Mouse (Mus musculus): ENCODE data around the gene Pusl1. TPM values are rescaled to one million over a fixed set of nuclear protein-coding genes. Genes with fewer than 3 reads are reported as not detected.

Pusl1 gene
- 0.77 TPM for polyA plus RNA-seq (2014; fragmentation: Illumina TruSeq; extraction: RNeasy Lipid Tissue Mini Kit (QIAGEN cat#74804))

GRCm38 (mm10) chr4:155891551-155892001 lies at the start of gene Pusl1, which contains the start of gene Acap3:
Pusl1 (minus strand) TSS chr4:155891781.
Acap3 (plus strand) TSS chr4:155891822.

DNA sequence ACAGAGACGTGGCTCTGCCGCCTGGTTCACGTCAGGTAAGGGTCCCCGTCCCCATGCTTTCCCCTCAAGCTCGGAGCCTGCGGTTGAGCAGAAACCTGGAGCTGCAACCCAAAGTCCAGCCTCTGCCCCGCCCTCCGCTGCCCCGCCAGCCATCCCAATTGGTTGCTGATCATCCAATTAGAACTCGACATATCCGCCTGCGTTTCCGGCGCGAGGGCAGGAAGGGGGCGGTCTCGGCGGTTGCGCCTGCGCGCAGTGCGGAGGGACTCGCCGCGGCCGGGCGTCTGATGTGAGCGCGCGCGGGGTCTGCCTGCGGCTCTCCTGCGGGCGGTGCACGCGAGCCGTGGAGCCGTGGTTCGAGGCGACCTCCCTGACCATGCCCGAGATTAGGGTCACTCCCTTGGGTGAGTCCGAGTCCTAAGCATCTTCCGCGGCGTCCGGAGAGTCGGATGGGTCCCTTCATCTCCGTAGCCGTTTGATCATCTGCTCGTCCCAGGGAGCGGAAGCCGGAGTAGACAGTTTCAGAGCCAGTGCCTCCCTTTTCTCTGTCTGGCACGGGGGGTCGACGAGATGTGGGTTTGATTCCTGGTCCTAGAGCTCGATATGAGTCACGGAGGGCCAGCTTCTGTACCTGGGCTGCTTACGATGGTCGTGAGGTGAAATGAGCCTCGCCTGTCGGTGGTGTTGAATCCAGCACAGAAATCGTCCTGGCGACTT lies 22.1 kb downstream of the Pusl1 start, which contains the start of the genes Cptp and Ints11:
Cptp (minus strand) TSS at position 124 of the 717 bp plus-strand sequence.
Ints11 (plus strand) TSS at position 230 of the 717 bp plus-strand sequence.

GRCm38 (mm10) chr4:155863001-155863400 lies 28.6 kb downstream of the Pusl1 start, which contains the start of gene Tas1r3:
Tas1r3 (minus strand) TSS chr4:155863362.

DNA sequence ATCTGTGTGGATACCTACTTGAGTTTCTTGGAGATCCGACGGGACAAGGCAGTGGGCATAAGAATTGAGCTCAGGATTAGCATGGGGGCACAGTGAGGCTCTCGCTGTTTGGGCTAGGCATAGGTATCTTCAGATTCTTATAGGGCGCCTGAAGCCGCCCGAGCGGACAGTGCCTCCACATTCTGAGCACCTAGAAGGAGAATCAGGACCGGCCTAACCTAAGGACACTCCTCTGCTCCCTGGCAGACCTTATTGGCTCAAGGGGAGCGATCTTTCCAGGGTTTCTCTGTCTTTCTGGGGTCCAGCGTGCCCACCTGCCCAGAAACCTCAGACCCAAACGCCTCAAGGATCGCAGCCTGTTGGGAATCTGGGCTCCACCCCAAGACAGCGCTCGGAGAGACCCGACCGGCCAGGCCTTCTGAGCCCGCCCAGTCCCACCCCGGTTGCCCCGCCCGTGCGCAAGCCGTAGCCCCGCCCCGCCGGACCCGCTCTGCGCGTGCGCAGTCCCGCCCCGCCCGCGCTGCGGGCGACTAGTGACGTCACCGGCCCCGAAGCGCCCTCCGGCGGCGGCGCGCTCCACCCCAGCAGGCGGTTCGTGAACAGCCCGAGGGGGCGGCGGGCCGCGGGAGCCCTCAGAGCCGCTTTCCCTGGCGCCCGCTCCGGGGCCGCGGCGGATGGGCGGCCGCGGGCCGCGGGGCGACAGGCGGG lies 44.6 kb downstream of the Pusl1 start, which contains the start of gene Dvl1:
Dvl1 (plus strand) TSS at position 532 of the 708 bp plus-strand sequence.

DNA sequence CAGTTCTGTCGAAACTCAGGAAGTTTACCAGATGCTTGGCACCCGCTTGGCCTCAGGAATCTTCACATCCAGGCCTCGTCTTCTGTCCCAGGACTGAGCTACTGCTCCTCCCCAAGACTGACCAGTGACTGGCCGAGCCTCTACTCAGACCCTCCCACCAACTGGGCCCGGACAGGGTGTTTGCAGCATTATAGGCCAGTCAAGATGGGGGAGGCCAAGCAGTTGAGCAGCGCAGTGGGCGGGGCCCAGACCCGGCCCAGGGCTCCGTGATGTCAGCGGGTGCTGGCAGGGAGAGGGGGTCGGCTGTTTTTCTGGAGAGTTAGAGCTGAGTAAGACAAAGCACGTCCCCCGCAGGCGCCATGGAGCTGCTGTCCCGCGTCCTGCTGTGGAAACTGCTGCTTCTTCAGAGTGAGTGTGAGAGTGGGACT lies 52.1 kb downstream of the Pusl1 start, which contains the start of gene Mxra8:
Mxra8 (plus strand) TSS at position 198 of the 428 bp plus-strand sequence.

Other genes starting within 250 kb of the Pusl1 start
- not detected for gene Gm10563, start 246.4 kb downstream of the Pusl1 start, polyA plus RNA-seq (2014; fragmentation: Illumina TruSeq; extraction: RNeasy Lipid Tissue Mini Kit (QIAGEN cat#74804))
- 2.3 TPM for gene Mmp23, start 238.4 kb downstream of the Pusl1 start, polyA plus RNA-seq (2014; fragmentation: Illumina TruSeq; extraction: RNeasy Lipid Tissue Mini Kit (QIAGEN cat#74804))
- gene Mib2, start 222.6 kb downstream of the Pusl1 start, polyA plus RNA-seq (2014; fragmentation: Illumina TruSeq; extraction: RNeasy Lipid Tissue Mini Kit (QIAGEN cat#74804)): 2.0 TPM
- gene Fndc10, start 197.4 kb downstream of the Pusl1 start, polyA plus RNA-seq (2014; fragmentation: Illumina TruSeq; extraction: RNeasy Lipid Tissue Mini Kit (QIAGEN cat#74804)): 0.29 TPM
- gene Ssu72, start 187.0 kb downstream of the Pusl1 start, polyA plus RNA-seq (2014; fragmentation: Illumina TruSeq; extraction: RNeasy Lipid Tissue Mini Kit (QIAGEN cat#74804)): 75.1 TPM
- not detected for gene Tmem240, start 157.0 kb downstream of the Pusl1 start, polyA plus RNA-seq (2014; fragmentation: Illumina TruSeq; extraction: RNeasy Lipid Tissue Mini Kit (QIAGEN cat#74804))
- gene Atad3a, start 130.7 kb downstream of the Pusl1 start, polyA plus RNA-seq (2014; fragmentation: Illumina TruSeq; extraction: RNeasy Lipid Tissue Mini Kit (QIAGEN cat#74804)): 5.5 TPM
- gene Vwa1, start 117.1 kb downstream of the Pusl1 start, polyA plus RNA-seq (2014; fragmentation: Illumina TruSeq; extraction: RNeasy Lipid Tissue Mini Kit (QIAGEN cat#74804)): 1.6 TPM
- gene Tmem88b, start 105.9 kb downstream of the Pusl1 start, polyA plus RNA-seq (2014; fragmentation: Illumina TruSeq; extraction: RNeasy Lipid Tissue Mini Kit (QIAGEN cat#74804)): 0.77 TPM
- gene Ankrd65, start 101.3 kb downstream of the Pusl1 start, polyA plus RNA-seq (2014; fragmentation: Illumina TruSeq; extraction: RNeasy Lipid Tissue Mini Kit (QIAGEN cat#74804)): not detected
- 34.3 TPM for gene Mrpl20, start 88.9 kb downstream of the Pusl1 start, polyA plus RNA-seq (2014; fragmentation: Illumina TruSeq; extraction: RNeasy Lipid Tissue Mini Kit (QIAGEN cat#74804))
- gene Ccnl2, start 79.3 kb downstream of the Pusl1 start, polyA plus RNA-seq (2014; fragmentation: Illumina TruSeq; extraction: RNeasy Lipid Tissue Mini Kit (QIAGEN cat#74804)): 39.8 TPM
- 3.9 TPM for gene Aurkaip1, start 60.5 kb downstream of the Pusl1 start, polyA plus RNA-seq (2014; fragmentation: Illumina TruSeq; extraction: RNeasy Lipid Tissue Mini Kit (QIAGEN cat#74804))
- gene Mxra8, start 52.1 kb downstream of the Pusl1 start, polyA plus RNA-seq (2014; fragmentation: Illumina TruSeq; extraction: RNeasy Lipid Tissue Mini Kit (QIAGEN cat#74804)): 108 TPM
- 0.94 TPM for gene Dvl1, start 44.4 kb downstream of the Pusl1 start, polyA plus RNA-seq (2014; fragmentation: Illumina TruSeq; extraction: RNeasy Lipid Tissue Mini Kit (QIAGEN cat#74804))
- not detected for gene Tas1r3, start 28.4 kb downstream of the Pusl1 start, polyA plus RNA-seq (2014; fragmentation: Illumina TruSeq; extraction: RNeasy Lipid Tissue Mini Kit (QIAGEN cat#74804))
- 3.6 TPM for gene Cptp, start 22.3 kb downstream of the Pusl1 start, polyA plus RNA-seq (2014; fragmentation: Illumina TruSeq; extraction: RNeasy Lipid Tissue Mini Kit (QIAGEN cat#74804))
- 2.1 TPM for gene Ints11, start 22.2 kb downstream of the Pusl1 start, polyA plus RNA-seq (2014; fragmentation: Illumina TruSeq; extraction: RNeasy Lipid Tissue Mini Kit (QIAGEN cat#74804))
- gene Acap3, start within 50 bp of the Pusl1 start, polyA plus RNA-seq (2014; fragmentation: Illumina TruSeq; extraction: RNeasy Lipid Tissue Mini Kit (QIAGEN cat#74804)): 0.48 TPM
- 88.7 TPM for gene Ube2j2, start 52.0 kb upstream of the Pusl1 start, polyA plus RNA-seq (2014; fragmentation: Illumina TruSeq; extraction: RNeasy Lipid Tissue Mini Kit (QIAGEN cat#74804))
- 6.4 TPM for gene C1qtnf12, start 70.5 kb upstream of the Pusl1 start, polyA plus RNA-seq (2014; fragmentation: Illumina TruSeq; extraction: RNeasy Lipid Tissue Mini Kit (QIAGEN cat#74804))
- gene B3galt6, start 100.9 kb upstream of the Pusl1 start, polyA plus RNA-seq (2014; fragmentation: Illumina TruSeq; extraction: RNeasy Lipid Tissue Mini Kit (QIAGEN cat#74804)): 12.3 TPM
- gene Sdf4, start 101.1 kb upstream of the Pusl1 start, polyA plus RNA-seq (2014; fragmentation: Illumina TruSeq; extraction: RNeasy Lipid Tissue Mini Kit (QIAGEN cat#74804)): 181 TPM
- gene Tnfrsf4, start 122.1 kb upstream of the Pusl1 start, polyA plus RNA-seq (2014; fragmentation: Illumina TruSeq; extraction: RNeasy Lipid Tissue Mini Kit (QIAGEN cat#74804)): not detected
- not detected for gene Tnfrsf18, start 134.4 kb upstream of the Pusl1 start, polyA plus RNA-seq (2014; fragmentation: Illumina TruSeq; extraction: RNeasy Lipid Tissue Mini Kit (QIAGEN cat#74804))
- not detected for gene Ttll10, start 167.6 kb upstream of the Pusl1 start, polyA plus RNA-seq (2014; fragmentation: Illumina TruSeq; extraction: RNeasy Lipid Tissue Mini Kit (QIAGEN cat#74804))
- gene 9430015G10Rik, start 218.2 kb upstream of the Pusl1 start, polyA plus RNA-seq (2014; fragmentation: Illumina TruSeq; extraction: RNeasy Lipid Tissue Mini Kit (QIAGEN cat#74804)): 2.7 TPM
- gene Rnf223, start 238.7 kb upstream of the Pusl1 start, polyA plus RNA-seq (2014; fragmentation: Illumina TruSeq; extraction: RNeasy Lipid Tissue Mini Kit (QIAGEN cat#74804)): not detected

Data from ovary, adult 10 weeks (tissue).